Mouse (Mus musculus): ENCODE data around the gene A730061H03Rik.

Gene A730061H03Rik

DNA sequence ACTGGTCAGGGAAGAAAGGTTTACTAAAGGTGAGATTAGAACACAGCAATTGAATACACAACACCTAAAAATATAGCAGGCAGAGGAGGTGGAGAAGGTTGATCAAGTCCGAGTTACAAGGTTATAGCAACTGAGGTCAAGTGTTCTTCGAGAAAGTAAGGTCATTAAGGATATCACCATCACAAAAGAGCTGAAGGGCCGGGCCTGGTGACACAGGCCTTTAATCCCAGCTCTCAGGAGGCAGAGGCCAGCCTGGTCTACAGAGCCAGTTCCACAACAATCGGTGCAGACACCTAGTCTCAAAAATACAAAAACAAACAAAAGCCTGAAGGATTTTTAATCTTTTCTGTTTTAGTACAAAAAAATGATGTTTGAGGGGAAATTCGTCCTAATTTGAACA, 8.9 kb downstream of the A730061H03Rik start:
- no peak for DNase-seq (ENCODE audit: low spot score in 2 of 2)

DNA sequence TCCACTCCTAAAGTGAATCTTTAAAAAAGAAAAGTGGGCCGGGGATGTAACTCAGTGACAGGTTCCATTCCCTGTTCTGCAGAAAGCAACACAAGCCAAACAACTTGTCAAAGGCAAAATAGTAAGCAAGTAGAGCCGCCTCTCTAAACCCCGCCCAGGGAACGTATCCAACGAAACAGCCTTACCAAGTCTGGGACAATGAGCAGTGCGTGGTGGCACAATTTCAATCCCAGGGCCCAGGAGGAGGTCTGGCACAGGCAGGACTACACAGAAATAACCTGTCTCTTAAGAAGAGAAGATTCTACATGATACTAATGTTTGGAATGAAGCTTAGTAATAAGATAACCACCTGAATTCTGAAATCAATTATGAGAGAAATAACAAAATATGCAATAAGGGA, 10.0 kb downstream of the A730061H03Rik start:
- no peak for DNase-seq (ENCODE audit: low spot score in 2 of 2)

DNA sequence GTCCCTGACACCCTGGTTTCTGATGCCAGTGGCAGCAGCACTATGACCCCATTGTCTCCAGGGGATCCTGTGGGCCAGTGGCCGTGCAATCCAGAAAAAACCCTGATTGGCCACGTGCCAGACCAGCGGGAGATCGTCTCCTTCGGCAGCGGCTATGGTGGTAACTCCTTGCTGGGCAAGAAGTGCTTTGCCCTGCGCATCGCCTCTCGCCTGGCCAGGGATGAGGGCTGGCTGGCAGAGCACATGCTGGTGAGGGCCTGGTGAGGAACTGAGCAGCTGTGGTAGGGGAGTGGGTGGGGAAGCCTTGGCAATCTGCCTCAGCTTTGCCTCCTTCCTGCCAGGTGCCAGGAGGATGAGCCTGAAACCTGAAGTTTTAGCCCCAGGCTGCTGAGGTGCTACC, 15.9 kb downstream of the A730061H03Rik start:
- DNase-seq (ENCODE audit: low spot score in 2 of 2): no peak

DNA sequence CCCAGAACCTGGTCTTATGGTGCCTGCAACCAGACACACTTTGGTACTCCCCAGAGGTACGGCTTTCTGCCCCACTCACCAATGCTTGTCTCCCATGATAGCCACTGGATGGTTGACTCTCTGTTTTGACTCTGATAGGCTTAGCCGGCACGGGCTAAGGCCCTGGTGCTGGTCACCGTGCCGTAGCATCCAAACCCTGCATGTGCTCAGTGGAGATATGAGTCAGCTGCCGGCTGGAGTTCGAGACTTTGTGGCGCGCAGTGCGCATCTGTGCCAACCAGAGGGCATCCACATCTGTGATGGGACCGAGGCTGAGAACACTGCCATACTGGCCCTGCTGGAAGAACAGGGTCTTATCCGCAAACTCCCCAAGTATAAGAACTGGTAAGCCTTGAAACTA, 17.9 kb downstream of the A730061H03Rik start:
- no peak for DNase-seq (ENCODE audit: low spot score in 2 of 2)

DNA sequence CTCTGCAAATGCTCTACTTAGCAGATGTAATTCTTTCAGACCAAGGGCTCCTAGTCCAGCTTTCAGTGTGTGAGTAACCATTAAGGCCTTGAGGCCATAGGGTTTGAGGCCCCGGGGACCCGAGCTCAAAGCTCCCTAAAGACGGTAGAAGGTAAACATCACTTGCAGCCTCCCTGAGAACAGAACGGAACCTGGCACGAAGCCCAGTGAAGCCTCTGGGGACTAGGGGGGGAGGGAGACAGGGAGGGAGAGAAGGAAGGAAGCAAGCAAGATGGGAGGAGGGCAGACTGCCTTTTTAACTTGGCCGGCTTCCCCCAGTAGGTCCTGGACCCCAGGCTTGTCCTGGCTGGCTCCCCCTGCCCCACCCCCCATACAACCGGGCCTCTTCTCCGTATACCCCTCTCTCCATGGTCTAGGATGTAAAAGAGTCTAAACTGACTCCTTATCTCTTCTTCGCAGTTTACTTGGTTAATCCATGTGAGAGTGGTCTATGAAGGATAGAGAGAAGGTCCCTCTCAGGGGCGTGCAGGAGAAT, 19.4 kb downstream of the A730061H03Rik start:
- DNase-seq (ENCODE audit: low spot score in 2 of 2): no peak

DNA sequence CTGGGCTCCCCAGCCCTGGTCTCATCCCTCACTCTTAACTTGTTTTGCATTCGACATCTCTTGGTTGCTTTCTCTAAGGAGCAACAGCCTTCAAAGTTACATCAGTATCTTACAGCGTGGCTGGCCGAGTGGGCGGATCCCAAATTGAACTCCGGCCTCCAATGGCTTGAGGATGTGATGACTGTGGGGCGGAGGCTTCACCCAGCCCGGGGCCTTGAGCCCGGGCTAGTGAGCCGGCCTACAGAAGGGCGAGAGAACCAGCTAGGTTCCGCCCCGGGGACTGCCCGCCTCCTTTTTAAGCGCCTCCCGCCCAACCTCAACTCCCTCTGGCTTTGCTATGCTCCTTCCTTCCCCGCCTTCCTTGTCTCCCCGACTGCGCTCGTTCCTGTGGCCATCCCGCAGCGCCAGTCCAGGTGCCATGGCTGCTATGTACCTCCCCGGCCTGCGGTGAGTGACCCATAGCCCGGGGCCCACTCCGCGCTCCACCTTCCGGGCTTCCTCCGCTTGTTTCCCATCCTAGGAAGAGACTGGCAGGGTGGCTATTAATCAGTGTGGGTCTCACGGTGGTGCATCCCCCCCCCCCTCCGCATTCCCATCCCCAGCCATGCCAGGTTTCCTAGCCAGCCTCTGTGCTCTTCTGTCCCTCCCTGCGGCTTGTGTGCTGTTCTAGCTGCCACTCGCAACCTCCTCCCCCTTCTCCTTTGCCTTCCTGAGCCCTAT, 20.0 kb downstream of the A730061H03Rik start, which contains the start of gene Pck2:
Pck2 (plus strand) TSS at position 200 of the 720 bp plus-strand sequence.
- no peak for DNase-seq (ENCODE audit: low spot score in 2 of 2)

DNA sequence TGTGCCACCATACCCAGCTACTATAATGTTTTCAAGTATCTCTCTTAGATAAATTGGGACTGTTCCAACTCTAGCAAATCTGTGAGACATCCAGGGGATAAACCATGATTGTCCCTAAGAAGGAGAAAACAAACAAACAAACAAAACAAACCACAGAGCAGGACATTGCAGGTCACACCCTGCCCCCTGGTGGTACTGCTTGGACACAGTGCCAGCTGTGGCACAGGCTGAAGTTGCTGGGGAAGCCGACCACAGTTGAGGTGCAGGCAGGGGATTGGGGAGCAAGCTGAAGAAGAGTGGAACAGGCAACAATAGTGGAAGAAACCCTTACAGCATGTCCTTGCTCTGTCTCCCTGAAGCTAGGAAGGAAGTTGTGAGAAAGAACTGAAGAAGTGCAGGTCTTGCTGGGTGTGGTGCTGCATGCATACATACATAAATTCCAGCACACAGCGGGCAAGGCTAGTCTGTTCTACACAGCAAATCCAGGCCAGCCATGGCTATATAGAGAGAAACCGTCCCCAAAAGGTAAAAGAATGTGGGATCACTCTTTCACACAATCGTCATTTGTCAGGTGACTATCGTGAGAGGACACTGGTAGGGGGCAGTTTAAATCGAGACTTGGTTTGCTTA, 24.0 kb downstream of the A730061H03Rik start:
- peak in 1 of 2 experiments; percentile 42 for DNase-seq (ENCODE audit: low spot score in 2 of 2)

DNA sequence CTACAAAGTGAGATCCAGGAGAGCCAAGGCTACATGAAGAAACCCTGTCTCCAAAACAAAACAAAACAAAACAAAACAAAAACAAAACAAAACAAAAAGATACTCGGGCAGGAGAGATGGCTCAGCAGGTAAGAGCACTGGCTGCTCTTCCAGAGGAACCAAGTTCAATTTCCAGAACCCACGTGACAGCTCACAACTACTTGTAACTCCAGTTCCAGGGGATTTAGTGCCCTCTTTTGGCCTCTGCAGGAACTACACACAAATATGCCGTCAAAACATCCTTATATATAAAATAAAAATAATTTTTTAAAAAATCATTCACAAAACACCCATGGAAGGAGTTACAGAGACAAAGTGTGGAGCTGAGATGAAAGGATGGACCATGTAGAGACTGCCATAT, 32.3 kb downstream of the A730061H03Rik start:
- peak in 1 of 2 experiments; percentile 29 for DNase-seq (ENCODE audit: low spot score in 2 of 2)

DNA sequence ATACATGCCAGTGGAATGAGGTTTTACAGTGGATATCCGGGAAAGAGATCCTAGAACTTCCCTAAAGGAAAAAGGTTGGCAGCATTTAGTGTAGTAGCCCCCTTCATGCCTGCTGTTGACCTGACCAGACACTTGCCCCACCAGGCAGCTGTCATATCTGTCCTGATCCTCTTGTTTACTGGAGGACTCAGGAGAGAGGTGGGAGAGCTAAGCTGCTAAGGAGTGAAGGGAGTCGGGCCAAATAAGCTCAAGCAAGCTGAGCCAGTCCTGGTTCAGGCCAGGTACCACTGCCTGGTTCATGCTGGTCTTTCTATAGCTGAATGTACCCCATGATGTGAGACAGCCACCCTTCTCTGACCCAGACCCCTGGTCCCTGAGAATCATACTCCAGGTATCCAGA, 33.5 kb downstream of the A730061H03Rik start:
- DNase-seq (ENCODE audit: low spot score in 2 of 2): no peak

DNA sequence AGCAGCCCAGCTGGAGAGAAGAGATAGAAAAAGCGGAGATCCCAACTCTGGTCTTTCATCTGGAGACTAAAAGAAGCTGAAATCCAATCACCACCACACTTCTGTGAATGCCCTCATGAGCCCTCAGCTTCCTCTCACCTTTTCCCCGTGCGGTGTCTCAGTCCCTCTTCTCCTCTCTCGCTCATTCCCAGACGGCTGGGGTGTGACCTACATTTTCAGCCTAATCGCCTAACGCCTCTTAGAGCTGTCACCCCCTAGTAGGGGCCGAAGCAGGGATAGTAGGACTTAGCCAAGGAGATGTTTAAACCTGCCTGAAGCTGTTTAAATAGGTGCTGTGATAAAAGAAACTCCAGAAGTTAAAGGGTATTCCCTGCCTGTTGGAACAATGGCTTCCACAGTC, 35.4 kb downstream of the A730061H03Rik start, which contains the start of gene Nrl:
Nrl (minus strand) TSS at position 197 of the 400 bp plus-strand sequence.
- no peak for DNase-seq (ENCODE audit: low spot score in 2 of 2)

DNA sequence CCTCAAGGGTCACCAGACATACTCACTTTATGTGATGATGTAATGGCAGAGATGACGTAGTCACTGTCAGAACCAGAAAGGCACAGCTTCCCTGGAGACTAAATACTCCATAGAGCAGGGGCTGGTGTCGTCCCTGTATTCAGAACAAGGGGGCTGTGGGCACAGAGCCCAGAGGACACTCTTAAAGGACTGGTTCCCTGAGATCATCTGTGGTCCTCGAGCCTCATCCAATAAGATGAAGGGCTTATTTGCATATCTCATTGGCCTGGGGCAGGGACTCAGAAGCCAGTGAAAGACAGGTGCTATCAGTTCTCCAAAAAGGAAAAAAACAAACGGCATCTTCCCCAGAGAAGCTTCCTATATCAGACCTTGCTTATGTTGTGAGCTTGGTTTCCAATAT, 36.1 kb downstream of the A730061H03Rik start:
- DNase-seq (ENCODE audit: low spot score in 2 of 2): no peak

DNA sequence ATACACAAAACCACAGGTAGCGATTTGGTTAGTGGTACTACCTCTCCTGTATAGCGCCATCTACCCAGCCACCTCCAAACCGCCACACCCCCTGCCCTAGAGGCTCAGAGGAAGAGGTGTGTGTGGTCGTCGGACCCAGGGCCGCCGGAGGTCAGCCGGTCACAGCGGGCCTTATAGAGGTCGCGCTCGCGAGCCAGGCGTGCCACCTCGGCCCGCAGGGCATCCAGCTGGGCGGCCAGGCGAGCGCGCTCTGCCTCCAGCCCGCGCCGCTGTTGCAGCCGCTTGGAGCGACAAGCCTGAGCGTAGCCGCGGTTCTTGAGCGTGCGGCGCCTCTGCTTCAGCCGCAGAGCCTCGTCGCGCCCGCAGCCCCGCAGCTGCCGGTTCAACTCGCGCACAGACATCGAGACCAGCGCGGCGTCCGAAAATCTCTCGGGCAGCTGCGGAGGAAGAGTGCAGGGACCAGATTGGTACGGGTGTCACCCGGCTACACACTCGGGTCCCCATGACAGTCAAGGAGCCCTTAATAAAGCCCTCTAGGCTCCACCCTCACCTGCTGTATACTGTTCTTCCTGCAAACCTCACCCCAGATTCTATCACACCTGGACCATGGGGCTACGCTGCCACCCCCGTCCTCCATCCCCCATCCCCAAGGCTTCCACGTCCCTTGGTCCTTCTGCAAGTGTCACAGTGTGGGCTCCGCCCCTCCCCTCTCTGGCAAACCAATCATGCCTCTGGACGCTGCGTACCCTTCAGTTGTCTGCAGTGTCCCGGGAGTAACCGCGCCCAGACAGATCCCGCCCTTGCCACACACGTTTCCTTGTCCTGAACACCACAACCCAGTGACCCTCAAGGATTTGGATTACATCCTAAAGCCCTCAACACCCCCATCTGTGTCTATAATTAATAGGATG, 39.5 kb downstream of the A730061H03Rik start:
- no peak for DNase-seq (ENCODE audit: low spot score in 2 of 2)

DNA sequence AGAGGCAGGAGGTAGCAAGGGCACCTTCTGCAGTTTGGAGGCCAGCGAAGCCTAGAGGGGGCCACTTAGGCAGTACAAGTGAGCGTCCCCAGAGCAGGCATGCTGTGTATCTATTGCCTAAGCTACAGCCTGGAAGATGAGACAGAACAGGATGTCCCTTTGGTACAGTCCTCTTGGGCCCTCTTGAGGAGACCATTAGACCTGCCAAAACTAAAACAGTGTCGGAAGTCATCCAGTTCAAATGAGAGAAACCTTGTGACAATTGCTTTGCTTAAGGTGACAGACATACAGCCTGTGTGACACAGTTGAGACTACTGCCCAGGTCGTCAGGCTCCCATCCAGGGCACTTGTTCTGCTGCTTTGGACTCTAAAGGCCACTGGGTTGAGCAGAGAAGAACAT, 40.6 kb downstream of the A730061H03Rik start:
- no peak for DNase-seq (ENCODE audit: low spot score in 2 of 2)

DNA sequence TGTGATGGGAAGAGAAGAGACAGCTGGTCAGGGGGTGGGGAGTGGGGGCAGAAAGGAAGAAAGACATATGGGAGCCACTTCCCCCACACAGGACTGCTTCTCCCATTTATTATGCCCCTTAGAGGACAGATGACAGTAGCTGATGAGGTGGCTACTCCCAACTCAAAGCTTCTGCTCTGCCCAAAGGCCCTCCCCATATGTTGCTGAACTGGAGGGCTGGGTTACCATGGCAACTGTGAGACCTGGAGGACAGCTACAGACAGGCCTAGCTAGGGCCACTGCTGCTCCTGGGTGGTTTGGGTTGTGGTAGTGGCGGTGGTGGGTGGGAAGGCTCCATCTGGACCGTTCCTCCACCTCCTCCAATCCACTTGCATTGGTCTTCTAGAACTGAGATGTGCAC, 41.3 kb downstream of the A730061H03Rik start:
- DNase-seq (ENCODE audit: low spot score in 2 of 2): no peak

DNA sequence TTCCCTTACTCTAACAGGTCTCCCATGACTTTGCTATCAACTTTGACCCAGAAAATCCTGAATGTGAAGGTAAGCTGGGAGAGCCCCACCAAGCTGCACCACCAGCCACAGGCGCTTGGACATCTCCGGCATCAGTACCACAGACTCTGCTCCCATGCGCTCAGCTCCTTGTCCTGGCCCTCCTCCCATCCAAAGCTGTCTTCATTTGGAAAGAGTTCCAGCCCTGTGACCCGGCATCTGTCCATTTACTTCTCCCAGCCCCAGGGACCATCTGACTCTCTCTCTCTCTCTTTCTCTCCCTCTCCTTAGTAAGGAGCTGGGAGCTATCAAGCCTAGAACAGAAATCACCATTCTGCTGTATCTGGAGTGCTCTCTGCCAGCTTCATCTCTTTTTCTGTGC, 44.4 kb downstream of the A730061H03Rik start:
- DNase-seq (ENCODE audit: low spot score in 2 of 2): no peak

DNA sequence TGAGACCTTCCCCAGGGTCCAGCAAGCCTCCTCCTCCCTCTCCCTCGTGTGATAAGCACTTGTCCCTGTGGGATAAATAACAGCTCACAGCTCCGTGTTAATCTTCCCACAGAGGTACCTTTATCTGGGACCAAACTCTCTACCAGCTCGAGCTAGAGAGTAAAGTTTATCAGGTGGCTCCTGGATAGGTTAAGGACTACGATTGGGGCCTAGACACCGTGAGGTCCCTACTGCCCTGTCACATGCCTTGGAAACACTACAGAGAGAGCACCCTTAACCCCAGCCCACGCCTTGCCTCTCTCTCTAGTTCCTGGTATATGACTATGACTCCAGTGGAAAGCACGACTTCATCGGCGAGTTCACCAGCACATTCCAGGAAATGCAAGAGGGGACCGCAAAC, 46.3 kb downstream of the A730061H03Rik start:
- no peak for DNase-seq (ENCODE audit: low spot score in 2 of 2)

DNA sequence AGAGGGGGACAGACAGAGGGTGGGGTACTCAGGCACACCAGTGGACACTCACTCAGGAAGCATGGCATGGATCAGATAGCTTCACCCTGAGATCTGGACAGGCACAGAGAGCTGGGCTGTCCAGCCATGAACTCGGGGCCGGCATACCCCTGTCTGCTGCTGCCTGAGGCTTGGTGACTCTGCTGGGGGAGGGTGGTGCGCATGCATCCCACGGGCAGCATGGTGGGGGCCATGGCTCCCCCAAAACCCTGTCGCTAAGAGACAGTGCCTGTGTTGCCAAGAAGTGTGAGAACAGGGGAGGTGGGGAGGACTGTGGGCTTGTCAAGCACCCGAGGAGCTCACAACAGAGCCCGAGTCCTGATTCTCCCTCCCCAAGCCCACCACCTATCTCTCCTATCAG, 49.2 kb downstream of the A730061H03Rik start:
- no peak for DNase-seq (ENCODE audit: low spot score in 2 of 2)

DNA sequence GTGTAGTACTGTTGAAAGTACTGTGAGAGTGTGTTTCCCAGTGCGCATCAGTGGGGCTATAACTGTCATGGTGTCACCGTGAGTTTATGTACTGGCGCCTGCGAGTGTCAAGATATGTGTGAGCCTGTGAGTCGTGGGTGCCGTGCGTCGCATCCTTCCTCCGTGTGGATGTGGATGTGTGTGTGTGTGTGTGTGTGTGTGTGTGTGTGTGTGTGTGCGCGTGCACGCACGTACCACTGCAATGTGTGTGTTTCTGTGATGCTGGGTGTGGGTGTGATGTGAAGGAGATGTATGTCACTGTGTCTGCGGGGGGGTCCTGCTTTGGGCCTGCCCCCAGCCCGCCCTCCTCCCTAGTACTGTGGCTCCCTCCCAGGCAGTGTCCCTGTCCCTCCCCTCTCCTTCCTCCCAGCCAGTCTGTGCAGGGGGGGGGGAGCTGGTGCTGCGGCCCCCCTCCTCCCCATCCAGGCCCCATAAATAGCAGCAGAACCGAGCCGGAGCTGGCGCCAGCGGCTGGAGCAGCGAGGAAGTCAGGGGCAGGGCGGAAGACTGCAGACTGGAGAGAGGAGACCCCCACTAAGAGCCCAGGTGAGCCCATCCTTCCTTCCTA, 50.0 kb downstream of the A730061H03Rik start, which contains the start of gene Cpne6:
Cpne6 (plus strand) TSS at position 321 of the 607 bp plus-strand sequence.
- DNase-seq (ENCODE audit: low spot score in 2 of 2): no peak
